Mouse (Mus musculus) urinary bladder, adult 2 months (tissue): Measurements from ENCODE around the gene Thsd1. TPM values are rescaled to one million over a fixed set of nuclear protein-coding genes. Genes with fewer than 3 reads are reported as not detected.
"Not testable (repeated sequence)": the region's sequence is repeated elsewhere in the genome, so short reads cannot be mapped to it uniquely, and the experiment has no call there.

Experiments used
- DNase-seq: peaks from one replicate; pipeline ENCODE4 v3.0.0; 2022; ENCODE audit warnings: low spot score
- polyA plus RNA-seq: library from polyadenylated mRNA; depleted of rRNA; stranded (reverse); fragments of >200 nt; gene quantifications from 2 replicates; pipeline ENCODE4 v1.2.3, GENCODE M21; 2012; rRNA removed

Gene Thsd1
- polyA plus RNA-seq, 1 experiment, result 12.3 TPM

GRCm38 (mm10) chr8:22264787-22265186, 37.7 kb downstream of the Thsd1 start:
- no peak for DNase-seq

- no peak for DNase-seq
Measured at GRCm38 (mm10) chr8:22265194-22265593, 38.1 kb downstream of the Thsd1 start.

DNA sequence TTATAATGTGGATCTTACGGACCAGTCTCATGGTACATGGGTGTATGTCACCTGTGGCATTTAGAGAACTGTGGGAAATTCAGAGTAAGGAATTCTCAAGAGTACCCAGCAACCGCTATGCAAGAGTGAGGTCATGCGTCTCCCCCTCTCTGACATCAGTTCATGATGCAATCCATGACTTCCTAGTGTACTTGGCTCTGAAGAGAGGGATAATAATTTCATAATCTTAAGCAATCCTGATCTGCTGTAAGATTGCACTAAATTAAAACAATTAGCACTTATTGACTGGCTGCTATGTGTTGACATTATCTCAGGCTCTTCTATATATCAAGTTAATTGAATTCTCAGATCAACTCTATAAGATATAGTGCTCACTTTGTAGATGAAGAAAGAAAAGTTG, 39.7 kb downstream of the Thsd1 start:
- no peak for DNase-seq

DNA sequence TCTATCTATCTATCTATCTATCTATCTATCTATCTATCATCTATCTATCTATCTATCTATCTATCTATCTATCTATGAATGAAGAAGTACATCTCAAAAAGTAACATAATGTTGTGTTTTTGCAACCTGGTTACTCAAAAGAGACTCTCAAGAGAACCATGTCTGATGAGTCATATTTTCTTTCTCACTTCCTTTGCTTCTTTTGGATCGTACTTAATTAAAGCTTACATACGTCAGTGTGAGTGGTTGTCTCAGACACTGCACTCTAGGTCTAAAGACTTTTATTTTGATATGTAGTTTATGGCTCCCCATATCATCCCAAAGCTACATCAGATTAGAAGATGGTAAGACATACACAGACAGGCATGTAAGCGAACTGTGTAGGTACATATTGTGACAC, 46.0 kb downstream of the Thsd1 start:
- DNase-seq, result no peak

DNA sequence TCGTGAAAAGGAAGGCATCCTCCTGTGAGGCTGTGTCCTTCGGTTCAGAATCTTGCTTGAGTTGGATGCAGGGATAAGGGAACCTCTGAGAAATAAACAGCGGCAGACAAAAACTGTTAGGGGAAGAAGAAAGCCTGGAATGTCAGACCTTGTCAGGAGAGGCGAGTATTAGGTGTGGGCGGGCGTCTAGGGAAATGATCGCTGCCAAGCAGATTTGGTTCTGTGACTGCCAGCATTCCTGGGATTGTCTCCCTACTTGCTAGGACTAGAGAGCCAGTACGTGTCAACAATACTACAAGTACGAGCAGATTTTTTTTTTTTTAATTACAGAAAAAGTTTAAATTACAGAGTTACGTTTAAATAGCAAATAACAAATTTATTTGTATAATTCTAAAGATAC, 47.5 kb downstream of the Thsd1 start:
- no peak for DNase-seq

- DNase-seq, result no peak
Measured at GRCm38 (mm10) chr8:22282999-22283491, 55.9 kb downstream of the Thsd1 start, which contains the start of gene Tpte. TSS of gene Tpte (plus strand) at chr8:22283441.

GRCm38 (mm10) chr8:22302326-22302725, 75.2 kb downstream of the Thsd1 start:
- no peak for DNase-seq

DNA sequence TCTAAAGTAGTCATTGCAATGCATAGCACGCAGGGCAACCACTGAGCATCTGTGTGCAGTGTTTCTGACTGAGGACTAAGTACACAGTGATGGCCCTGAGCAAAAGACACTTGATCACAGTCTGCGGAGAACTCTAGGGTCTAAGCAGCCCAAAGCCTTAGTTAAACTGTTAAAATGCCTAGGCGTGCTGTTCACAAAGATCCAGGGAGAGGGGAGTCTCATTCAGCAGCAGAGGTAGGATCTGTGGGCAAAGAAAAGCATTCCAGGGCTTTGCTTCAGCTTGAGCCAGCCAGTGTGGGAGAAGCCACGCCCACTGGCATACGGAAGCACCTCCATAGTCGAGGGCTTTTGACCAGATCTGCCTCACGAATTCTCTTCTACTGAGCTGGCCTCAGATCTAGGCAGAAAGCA, 75.8 kb downstream of the Thsd1 start:
- no peak for DNase-seq

DNA sequence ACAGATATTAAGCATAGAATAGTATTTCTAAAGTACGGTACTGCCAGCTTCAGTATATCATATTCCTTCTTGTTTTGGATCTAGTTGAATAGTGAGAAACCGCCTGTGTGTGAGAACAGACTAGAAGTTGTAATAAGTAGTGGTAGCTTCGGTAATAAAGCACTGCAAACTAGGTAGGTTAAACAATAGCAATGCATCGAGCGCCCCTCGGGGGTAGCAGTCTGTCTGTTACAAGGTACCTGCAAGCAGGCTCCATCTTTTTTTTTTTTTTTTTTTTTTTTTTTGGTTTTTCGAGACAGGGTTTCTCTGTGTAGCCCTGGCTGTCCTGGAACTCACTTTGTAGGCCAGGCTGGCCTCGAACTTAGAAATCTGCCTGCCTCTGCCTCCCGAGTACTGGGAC, 76.9 kb downstream of the Thsd1 start:
- not testable (repeated sequence) for DNase-seq

DNA sequence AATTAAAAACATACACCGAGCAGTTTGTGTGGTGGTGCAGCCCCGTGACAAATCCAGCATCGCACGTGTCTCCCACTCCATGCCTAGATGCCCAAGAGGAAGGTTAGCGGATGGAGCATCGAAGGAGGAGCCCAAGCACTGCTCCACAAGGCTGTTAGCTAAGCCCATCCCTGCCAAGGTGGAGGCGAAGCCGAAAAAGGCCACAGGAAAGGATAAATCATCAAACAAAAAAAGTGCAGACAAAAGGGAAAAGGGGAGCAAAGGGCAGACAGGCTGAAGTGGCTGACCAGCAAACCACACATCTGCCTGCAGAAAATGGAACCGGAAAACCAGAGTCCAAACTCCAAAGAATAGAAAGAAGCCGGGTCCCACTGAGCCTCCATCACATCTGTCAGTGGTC, 79.9 kb downstream of the Thsd1 start:
- DNase-seq, result no peak

Other genes starting within 250 kb of the Thsd1 start
- gene Atp7b, start 167.0 kb upstream of the Thsd1 start, polyA plus RNA-seq, result 0.88 and 0.93 TPM in 2 replicates
- 10.6 and 11.6 TPM in 2 replicates for gene Alg11, start 166.6 kb upstream of the Thsd1 start, polyA plus RNA-seq
- gene Nek5, start 102.3 kb upstream of the Thsd1 start, polyA plus RNA-seq, result 3.6 and 4.7 TPM in 2 replicates
- 10.1 and 10.2 TPM in 2 replicates for gene Nek3, start 60.9 kb upstream of the Thsd1 start, polyA plus RNA-seq
- 4.7 and 5.1 TPM in 2 replicates for gene Ckap2, start 41.5 kb upstream of the Thsd1 start, polyA plus RNA-seq
- 29.0 and 30.2 TPM in 2 replicates for gene Vps36, start 34.5 kb upstream of the Thsd1 start, polyA plus RNA-seq
- gene Tpte, start 56.1 kb downstream of the Thsd1 start, polyA plus RNA-seq, result not detected in 2 replicates
- gene Slc25a15, start 171.3 kb downstream of the Thsd1 start, polyA plus RNA-seq, result 6.8 and 7.5 TPM in 2 replicates
- gene Mrps31, start 184.0 kb downstream of the Thsd1 start, polyA plus RNA-seq, result 19.9 and 22.7 TPM in 2 replicates